Mouse (Mus musculus): ENCODE data around the gene Ccng2.

Gene Ccng2

DNA sequence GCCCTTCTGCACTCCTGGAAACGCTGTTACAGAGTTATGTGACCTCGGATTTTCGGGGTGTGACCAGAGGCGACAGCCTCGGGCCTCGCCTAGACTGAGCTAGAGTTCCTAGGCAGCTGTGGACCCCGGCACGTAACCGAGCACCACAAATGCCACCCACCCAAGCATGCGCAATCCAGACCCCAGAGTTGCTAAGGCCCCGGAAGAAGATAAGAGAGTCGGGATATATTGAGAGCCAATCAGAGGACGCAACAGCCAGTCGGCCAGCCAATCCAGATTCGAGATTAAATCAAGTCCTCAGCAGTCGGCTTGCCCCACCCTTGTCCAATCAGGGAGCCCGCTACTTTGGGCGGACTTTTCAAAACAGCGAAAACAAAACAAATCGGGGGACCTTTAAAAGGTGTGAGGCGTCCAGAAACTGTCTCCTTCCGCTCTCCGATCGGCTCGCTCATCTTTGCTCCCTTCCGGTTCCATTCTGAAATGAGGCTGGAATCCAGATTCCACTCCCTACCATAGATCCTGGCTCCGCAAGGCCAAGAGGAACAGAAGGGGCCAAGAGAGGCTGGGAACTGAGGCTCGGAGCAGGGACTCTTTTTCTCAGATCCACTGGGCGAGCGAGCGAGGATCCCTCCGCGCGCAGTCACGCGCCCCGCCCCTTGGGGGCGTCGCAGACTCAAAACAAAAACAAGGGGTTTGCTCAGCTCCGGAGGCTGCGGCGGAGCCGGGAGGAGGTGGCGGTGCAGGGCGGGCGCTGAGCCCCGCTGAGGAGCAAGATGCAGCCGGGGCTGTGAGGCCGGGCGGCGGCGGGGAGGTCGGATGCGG, at the start of gene Ccng2:
Gene Ccng2 (plus strand): TSS at position 375 of the 822 bp plus-strand sequence.
- peak; percentile 83 to 90 for DNase-seq (ENCODE audit: low spot score in 2 of 2)

DNA sequence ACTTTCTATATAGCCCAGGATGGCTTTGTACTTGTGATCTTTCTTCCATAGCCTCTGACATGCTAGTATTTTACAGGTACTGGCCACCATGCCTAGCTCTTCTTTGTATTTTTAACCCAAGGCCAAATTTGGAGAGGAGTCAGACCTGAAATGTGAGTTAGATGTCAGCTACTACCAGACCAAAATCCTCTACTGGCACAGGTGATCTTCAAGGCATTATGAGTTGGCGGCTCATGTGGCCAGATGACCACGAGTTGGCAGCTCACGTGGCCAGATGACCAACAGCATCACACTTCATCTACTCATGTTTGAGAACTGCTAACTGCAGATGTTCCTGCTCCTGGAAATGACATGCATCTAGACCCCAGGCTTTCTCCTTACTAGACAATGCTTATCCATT, 48.7 kb upstream of the Ccng2 start:
- DNase-seq (ENCODE audit: low spot score in 2 of 2): no peak

DNA sequence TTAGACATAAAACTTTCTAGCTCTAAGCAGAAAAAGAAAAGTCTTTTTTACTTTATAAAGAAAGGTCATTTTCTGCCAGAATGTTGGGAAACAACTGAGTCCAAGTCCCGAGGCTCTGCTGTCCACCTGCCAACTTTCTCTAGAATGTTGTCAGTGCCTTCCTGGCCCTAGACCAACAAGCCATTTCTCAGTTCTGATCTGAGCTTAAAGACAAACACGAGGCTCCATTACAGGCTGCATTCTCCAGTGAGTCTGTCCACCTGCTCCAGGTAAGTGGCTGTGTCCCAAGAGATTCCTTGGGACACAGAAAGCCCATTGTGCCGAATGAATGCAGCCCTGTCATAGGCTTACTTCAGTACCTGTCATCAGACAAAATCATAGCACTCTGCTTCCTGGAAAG, 45.4 kb upstream of the Ccng2 start:
- no peak for DNase-seq (ENCODE audit: low spot score in 2 of 2)

DNA sequence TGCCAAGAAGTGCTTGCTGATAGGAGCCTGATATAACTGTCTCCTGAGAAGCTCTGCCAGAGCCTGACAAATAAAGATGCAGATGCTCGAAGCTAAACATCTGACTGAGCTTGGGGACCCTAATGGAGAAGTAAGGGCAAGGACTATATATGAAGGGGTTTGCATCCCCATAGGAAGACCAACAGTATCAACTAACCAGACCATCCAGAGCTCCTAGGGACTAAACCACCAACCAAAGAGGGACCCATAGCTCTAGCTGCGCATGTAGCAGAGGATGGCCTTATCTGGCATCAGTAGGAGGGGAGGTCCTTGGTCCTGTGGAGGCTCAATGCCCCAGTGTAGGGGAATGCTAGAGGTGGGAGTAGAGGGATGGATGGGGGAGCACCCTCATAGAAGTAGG, 42.5 kb upstream of the Ccng2 start:
- no peak for DNase-seq (ENCODE audit: low spot score in 2 of 2)

DNA sequence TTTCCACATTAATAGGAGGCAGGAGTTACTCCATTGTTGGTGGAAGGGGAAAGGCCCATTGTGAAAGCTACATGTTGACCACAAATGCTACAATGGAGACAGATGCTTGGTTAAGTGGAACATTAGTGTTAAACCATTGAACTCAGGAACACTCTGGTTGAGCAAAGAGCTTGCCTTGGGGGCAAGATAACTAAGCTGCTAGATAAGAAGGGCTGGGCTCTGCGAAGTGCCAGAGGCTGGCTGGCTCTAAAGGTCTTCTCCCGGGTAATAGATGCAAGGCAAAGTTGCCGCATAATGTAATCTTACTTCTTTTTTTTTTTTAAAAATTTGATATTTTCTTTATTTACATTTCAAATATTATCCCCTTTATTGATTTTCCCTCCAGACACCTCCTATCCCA, 39.9 kb upstream of the Ccng2 start:
- DNase-seq (ENCODE audit: low spot score in 2 of 2): no peak

DNA sequence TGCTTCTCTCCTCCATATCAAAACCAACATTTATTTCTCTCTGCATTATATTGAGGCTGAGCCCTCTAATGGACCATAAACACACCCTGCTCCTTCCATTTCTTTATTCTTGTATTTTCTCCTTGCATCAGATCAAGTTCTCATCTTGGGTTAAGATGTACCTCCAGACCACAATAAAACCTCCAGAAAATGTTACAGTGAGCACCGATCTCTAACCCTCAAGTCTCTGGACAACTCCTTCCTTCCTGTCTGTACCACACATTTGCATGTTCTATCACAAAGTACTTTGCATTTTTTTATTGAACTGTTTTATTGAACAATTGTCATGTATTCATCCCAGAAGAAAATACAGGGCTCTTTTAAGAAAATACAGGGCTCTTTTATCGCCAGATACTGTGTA, 37.5 kb upstream of the Ccng2 start:
- no peak for DNase-seq (ENCODE audit: low spot score in 2 of 2)

DNA sequence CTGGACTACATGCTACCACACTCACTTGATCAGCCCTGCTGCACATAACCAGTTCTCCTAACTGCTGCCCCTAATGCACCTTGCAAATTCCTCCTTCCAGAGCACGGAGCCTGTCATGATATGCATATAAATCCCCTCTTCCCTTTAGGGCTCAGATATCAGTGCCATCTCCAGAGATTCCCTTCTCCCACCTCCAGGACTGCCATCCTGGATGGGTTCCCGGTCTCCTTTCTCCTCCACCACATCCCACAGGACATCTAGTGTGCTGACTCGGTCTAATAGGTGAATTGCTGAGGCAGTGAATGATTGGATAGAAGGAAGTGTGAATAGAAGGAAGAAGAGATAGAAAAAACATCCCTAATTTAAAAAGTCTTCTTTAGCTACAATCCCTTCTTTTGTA, 35.3 kb upstream of the Ccng2 start:
- no peak for DNase-seq (ENCODE audit: low spot score in 2 of 2)

DNA sequence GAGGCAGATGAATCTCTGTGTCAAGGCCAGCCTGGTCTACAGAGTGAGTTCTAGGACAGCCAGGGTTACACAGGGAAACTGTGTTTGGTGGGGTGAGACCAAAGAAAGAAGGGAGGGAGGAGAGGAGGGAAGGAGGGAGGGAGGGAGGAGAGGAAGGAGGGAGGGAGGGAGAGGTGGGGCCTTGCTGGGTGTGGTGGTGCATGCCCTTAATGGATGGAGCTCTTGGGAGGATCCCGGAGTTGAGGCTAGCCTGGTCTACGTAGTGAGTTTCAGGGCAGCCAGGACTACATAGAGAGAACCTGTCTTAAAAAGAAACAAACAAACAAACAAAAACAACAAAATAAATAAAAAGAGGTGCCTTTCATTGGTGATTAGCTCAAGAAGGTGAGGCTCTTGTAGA, 34.2 kb upstream of the Ccng2 start:
- no peak for DNase-seq (ENCODE audit: low spot score in 2 of 2)

DNA sequence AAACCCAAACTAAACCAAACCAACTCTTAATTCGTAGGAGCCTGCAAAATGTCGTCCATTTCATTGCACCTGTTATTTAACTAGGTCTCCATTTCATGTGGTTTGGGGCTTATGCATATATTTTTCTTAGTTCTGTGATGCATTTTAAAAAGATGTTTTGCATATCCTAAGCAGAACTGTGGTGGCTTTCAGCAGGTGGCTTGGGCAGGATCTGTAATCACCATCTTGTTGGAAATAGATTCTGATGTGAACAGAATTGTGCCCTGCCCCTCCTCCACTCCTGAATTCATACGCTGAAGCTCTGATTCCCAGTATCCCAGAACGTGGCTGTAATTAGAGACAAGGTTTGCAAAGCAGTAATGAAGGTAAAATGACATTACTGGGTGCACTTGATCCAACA, 32.9 kb upstream of the Ccng2 start:
- no peak for DNase-seq (ENCODE audit: low spot score in 2 of 2)

DNA sequence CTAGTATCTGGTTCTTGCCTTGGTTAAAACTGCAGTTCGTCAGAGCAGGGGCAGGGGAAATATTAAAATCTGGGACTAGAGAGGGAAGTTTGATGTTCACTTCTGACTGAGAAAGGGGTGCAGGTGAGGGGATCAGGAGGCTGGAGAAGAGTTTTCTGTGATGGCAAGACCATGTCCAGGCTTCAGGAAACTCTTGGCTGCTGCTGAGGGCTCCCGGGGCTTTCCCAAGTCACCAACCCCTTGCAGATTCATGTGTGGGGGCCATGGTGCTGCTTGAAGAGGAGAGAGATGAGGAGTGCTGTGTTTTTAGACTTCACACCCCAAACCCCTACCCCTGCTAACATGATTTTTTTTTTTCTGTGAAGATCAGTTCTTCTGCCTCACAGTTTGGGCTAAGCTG, 32.5 kb upstream of the Ccng2 start:
- DNase-seq (ENCODE audit: low spot score in 2 of 2): no peak

DNA sequence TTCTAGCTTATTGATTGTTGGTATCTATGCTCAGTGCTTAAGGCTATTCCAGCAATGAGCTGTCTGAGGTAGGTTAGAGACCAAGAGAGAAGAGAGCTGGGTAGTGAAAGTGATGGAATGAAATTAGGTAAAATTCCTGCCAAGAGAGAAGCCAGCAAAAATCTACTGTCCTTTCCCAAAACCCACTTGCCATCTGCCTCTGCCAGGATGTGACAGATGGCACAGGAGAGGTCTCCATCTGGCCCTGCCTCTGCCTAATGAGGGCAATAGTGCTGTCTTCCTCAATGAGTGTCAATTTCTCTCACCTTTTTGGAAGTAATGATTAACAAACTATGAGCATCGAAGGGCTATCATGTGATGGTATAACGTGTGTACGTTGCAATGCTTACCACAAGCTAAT, 31.2 kb upstream of the Ccng2 start:
- DNase-seq (ENCODE audit: low spot score in 2 of 2): no peak

DNA sequence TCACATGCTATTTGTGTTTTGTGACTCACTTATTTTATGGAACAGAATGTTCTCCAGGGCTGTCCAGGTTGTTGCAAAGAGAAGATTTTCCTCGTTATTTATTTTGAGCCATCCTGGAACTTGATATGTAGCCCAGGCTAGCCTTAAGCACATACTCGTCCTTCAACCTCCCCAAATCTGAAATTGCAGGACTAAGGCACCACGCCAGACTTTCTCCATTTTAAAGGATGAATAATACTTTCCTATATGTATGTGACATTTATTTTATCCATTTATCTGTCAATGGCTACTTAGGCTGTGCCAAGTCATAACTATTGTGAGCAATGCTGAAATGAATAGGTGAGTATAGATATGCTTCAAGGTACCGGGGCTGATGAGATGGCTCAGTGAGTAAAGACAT, 30.5 kb upstream of the Ccng2 start:
- DNase-seq (ENCODE audit: low spot score in 2 of 2): no peak

DNA sequence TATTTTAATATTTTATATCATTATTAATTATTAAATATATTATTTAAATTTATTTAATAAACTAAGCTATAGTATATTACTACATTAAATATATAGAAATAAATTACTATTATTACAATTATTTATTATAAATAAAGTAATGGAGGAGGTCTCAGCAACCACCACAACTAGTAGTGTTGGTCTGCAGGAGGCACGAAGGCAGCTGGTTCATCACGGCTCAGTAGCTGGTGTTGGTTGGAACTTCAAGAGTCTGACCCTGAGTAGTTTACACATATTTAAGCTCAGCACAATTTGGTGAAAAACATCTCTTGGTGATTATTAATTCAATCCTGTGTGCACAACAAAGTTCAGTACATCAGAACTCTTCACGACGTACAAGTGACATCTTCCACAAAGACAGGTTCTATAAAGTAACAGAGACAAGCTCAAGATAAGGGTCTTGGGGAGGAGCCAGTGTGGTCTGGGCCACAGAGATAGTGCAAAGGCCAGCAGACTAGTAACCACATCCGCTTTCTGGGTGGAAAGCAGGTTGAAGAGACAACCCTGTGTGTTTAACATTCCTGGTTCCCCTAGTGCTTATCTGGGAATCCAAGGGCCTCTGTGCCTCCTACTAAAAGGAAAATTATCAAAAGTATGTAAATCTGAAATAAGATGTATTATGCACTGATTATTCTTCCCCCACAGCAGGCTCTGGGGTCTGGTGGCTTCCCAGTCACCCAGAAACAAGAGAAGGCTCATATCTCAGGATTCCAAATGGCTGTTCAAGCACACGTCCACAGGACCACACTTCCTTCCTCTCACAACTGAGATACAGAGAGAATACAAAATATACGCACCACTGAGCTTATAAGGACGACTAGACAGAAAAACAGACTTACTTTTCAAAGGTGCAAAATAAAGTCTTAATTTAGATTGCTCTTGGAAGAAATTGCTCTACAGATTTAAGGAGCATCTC, 27.2 kb upstream of the Ccng2 start:
- peak; percentile 44 to 71 for DNase-seq (ENCODE audit: low spot score in 2 of 2)

DNA sequence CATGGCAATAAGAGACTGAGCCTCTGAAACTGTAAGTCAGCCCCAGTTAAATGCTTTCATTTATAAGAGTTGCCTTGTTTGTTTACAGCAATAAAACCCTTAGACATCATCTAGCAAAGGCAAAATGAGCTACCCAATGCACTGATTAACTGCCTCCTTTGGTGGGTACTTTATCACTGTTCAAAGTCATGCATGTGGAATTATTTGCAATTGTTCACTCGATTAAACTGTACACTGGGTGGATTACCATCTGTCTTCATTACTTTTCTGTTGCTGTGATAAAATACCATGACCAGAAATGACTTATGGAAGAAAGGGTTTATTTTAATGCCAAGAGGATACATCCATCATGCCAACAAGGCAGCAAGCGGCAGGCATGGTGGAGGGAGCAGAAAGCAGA, 21.8 kb upstream of the Ccng2 start:
- no peak for DNase-seq (ENCODE audit: low spot score in 2 of 2)

DNA sequence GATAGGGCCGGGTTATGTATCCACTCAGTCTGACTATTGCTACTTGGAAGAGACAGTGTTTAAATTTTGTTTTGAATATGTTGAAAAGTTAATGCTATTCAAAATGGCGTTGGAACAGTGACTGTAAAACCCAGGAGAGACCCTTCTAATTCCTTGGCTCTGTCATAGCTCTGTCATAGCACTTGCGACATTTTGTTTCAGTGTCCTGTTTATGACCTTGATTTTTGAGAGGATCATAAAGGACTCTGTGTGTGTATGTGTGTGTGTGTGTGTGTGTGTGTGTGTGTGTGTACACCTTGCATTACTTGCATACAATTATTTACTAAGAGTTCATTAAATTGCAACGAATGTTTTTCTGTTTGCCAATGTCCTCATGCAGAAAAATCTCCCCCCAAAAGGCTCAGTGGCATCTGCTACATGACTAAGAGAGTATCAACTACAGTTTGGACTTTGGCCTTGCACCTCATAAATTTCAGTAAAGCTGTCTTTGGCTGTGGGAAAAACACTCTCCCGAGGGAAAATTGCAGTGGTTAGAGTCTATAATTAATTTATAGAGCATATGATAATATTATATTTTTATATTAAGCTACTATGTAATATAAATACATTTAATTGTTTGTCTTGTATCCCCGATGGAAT, 17.0 kb upstream of the Ccng2 start:
- no peak for DNase-seq (ENCODE audit: low spot score in 2 of 2)

DNA sequence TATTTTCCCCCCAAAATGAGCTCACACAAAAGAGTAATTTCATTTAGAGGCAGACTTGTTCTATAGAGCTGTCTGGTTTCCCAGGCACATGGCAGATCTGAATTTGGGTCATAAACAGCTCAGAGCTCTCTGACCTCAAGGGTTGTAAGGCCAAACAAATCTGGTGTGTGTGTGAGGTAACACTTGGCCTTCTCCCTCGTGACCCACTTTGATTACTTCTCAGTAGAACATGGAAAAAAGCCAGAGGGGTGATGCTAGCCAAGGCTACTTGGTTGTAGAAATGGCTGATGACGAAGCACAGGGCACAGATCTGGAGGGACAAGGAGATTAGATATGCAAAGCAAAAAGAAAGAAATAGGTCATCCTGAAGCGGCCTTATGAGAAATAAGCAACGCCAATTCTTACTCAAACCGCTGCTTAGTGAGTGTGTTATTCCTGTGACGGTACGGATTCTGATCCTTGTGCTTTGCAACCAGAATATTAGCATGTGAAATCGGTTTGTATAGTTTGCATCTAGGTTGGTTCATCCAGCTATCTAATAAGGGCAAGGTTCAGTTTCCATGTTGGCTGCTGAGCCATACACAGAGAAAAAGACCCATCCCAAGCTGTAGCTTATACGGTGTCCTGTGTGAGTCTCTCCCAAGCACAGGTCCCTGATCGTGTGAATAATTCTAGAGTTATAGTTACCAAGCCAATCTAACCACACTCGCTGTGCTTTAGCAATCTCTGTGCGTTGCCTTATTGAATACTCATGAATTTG, 15.9 kb upstream of the Ccng2 start:
- no peak for DNase-seq (ENCODE audit: low spot score in 2 of 2)

DNA sequence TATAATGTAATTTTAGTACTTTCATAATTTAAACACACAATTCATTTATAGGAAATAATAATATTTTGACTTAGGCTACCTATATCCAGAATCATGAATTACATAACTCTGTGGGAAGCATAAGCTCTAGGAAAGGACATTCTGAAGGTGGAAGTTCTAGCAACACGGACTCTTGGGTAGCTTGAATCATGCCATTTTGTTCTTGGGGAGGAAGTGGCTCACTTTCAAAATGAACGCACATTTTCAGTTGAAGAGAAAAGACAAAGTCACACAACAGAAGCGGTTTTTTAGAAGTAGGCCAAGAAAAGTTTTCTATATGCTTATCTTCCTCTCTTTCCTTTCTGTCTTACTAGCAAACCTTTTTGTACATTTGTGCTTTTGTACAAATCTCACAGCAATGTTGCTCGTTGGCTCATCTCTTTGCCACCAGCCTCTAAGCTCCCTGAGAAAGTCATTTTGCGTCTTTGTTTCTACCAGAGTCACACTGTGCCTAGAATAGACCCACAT, 11.2 kb upstream of the Ccng2 start:
- no peak for DNase-seq (ENCODE audit: low spot score in 2 of 2)

DNA sequence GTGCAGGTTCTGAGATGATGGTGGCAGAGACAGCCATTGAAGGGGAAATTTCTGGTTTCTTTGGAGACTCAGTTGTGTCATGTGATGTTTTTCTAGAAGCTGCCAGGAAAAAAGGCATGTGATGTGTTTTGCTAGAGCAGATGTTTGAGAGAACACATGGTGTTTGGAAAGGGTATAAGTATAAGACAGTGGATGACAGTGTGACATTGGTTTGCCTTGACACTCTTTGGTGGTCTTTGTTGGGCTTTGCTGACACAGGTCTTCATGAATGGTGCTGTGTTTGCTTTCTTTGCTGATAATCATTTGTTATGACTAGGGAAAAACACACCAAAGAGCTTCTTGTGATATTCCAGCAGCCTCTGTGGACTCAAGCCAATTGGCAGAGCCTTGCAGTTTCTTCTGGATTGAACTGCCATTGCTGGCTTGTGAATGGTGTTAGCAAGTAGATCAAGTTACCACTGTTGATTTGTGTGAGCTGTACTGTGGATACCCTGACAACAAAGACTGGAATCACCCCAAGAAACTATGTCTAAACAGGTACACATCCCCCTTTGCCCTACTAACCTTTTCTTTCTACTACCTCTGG, 10.1 kb upstream of the Ccng2 start:
- no peak for DNase-seq (ENCODE audit: low spot score in 2 of 2)

DNA sequence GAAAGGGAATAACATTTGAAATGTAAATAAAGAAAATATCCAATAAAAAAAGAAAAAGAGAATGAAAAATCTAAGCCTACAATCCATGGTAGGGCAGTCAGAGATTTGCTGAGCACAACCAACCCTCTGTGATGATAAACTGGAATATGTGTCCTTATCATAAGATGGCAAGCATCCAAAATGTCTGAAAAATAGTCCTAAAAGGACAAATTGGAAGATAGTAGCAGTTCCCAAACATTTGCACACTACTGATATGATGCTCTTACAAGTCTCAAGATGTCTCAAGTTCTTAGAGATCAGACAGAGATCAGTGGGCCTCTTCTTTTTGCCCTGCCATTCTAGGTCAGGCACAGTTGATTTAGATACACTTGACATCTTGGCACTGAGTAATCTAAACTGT, 7.7 kb upstream of the Ccng2 start:
- DNase-seq (ENCODE audit: low spot score in 2 of 2): no peak

DNA sequence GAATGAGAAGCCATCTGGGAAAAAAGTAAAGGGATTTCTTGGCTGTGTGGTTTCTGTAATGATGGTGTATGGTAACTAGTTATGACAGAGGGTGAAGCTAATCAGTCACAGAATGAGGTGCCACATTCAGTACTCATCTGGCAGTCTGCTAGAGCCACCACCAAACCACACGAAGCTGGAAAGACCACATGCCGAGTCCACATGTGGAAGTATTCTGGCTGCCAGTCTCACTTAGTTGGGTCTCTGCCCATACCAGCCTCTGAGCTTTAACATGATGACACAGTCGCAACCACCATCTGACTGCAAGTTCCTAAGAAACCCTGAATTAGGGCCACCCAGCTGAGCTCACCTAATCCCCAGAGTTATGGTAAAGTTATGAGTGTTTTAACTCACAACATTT, 6.1 kb upstream of the Ccng2 start:
- no peak for DNase-seq (ENCODE audit: low spot score in 2 of 2)

DNA sequence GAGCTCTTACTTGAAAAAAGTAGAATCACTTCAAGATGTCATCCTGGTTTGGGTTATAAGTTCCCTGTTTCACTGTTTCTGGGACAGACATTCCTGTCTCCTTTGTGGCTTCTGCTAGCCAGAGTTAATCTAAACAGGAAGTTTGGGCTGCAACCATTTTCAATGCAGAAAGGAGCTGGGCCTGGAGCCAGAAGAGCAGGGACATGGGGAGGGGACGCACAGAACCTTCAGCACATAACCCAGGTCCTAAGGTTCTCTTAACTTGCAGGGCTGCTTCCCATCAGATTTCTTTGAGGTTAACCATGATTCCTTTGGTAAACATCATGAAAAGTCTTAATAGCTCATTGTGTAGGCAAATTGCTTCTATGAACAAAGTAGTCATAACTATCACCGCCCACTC, 4.3 kb upstream of the Ccng2 start:
- no peak for DNase-seq (ENCODE audit: low spot score in 2 of 2)

Measured in spleen, postnatal 10 days (tissue).